Mouse (Mus musculus) testis, adult 2 months (tissue): ENCODE results near the gene Ramp1.

Experiments
- CTCF ChIP-seq: fragments of 200-500 bp; IDR thresholded peaks from 2 replicates; pipeline ENCODE4 v1.5.1; 2012; ENCODE audit warnings: low read depth, mild to moderate bottlenecking, inconsistent platforms, low read length, moderate library complexity; ENCODE audit not compliant: control insufficient read depth, insufficient read depth, insufficient replicate concordance
- POLR2A ChIP-seq: fragments of 200-500 bp; IDR thresholded peaks from 2 replicates; pipeline ENCODE4 v1.6.1; 2012; ENCODE audit warnings: low read depth, mild to moderate bottlenecking, inconsistent platforms, low read length, moderate library complexity; ENCODE audit not compliant: control insufficient read depth

- TF ChIP-seq CTCF (no peak), POLR2A (no peak)
These were observed 40.2 kb downstream of the Ramp1 start for GRCm38 (mm10) chr1:91219641-91220321.
